Mouse (Mus musculus) cerebellum, adult 11 months (tissue): ENCODE measurements around the gene Gper1.

ENCODE experiments used
- DNase-seq: peaks from one replicate; pipeline ENCODE4 v3.0.0; 2022

Gene Gper1

DNA sequence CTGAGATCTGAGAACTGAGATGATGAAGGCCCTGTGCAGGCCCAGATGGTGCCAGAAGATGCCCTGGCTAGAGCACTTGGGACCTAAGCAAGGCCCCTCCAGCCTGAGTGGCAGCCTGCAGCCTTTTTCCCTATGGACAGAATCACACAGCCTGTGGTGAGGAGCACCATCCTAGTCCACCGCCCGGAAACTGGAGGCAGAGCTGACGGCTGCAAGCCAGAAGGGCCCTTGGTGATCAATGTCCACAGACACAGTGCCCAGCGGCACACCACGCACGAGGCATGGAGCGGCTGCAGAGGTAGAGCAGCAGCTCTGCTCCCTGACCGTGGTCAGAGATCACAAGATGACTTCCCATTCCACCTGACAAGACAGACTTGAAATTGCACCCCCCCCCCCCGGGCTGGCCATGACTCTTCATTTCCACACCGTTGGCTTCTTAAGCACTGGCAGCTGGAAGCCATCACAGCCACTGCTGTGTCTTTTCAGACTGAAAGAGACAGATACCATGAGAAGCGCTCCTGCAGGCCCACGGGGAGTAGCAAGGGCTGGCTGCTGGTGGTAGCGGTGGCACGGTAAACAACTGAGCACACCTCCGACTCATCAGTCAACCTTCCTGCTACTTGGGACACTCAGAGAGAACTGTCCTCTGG lies 11.2 kb upstream of the Gper1 start:
- no peak for DNase-seq

DNA sequence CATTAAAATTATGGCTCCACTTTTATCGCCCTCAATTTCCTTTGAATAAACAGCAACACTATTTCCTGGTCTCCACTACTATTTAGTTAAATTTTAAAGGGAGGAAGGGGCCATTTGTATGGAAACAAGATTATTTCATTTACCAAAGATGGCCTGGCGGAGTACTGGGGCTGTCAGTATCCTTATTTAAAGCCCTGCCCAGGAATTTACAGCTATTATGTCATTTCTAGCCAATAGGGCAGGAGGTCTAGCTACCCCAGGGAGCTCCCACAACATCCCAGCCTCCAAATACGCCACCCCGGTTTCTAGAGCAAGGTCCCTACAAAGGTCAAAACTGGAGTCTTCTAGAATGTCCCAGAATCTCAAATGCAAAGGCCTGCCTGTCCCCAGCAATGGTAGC lies 9.4 kb upstream of the Gper1 start:
- DNase-seq = no peak

DNA sequence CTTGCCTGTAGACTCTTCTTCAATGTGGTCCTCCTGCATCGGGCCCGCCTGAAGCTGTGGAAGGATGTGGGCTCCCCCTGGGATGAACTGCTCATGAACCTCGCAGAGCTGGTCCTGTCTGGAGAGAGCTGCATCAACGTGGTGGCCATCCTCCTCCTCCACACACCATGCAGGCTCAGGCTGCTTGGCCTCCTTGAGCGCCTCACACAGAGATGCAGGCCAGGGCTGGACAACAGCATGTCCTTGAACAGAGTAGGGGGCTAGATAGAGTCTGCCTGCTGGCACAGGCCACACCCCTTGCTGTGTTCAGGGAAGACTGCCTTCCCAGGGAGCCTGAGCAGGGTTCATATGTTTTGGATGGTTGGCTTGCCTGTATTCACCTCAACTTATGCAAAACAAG lies 8.0 kb upstream of the Gper1 start:
- DNase-seq = no peak

DNA sequence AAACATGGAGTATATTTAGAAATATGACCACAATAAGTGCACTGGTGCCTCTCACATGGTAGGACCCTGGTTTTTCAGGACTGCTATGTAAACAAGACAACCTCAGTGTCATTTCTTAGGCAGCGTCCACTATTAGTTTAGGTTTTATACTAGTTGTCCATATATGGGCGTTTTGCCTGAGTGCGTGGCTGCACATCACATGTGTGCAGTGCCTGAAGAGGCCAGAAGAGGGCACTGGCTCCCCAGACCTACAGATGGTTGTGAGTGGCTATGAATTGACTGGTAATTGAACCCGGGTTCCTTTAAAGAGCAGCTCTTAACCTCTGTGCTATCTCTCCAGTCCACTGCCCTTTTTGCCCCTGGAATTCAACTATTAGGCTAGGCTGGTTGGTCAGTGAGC lies 6.0 kb upstream of the Gper1 start:
- no peak for DNase-seq

DNA sequence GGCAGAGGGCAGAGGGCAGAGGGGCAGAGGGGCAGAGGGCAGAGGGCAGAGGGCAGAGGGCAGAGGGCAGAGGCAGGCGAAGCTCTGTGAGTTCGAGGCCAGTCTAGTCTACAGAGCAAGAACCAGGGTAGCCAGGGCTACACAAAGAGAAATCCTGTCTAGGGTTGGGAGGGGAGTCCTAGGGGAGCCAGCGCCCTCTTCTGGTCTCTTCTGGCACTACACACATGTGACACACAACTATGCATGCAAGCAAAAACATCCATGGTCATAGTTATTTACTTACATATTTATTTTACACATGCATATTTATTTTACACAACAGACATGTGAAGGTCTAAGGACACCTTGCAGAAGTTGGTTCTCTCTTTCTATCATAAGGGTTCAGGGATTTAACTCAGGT lies 5.5 kb upstream of the Gper1 start:
- DNase-seq = no peak

DNA sequence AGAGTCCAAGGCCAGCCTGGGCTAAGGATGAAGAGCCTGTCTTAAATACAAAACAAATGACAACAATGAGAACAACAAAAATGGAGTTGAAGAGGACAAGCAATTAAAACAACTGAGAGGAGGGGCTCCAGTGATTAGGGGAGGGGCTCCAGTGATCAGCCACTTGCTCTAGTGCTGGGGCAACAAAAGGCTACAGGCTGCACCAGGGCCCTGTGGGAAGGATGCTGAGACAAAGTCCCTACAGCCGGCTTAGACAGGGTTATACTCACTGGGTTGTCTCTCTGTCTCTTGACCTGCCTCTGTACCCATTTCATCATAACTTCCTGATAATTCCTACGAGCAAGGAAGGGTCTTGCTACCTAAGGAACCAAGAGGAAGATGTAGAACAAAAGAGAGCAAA lies 4.8 kb upstream of the Gper1 start:
- no peak for DNase-seq

DNA sequence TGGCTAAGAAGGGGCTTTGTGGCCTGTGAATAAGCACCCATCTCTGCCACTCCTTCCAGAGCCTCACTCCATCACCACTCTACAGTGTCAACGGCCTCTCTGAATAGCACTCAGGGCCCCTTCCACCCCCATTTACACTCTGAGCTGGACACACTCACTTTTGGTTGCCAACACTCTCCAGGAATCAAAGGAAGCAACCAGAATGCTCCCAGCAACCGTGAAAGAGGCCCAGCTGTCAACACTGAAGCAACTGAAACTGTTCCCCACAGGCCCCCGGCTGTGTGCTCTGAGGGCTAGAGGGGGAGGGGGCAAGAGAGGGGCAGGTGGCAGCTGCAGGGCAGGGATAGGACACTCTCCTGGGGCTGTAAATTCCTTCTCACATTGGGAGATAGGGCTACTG lies 4.3 kb upstream of the Gper1 start:
- DNase-seq = no peak

DNA sequence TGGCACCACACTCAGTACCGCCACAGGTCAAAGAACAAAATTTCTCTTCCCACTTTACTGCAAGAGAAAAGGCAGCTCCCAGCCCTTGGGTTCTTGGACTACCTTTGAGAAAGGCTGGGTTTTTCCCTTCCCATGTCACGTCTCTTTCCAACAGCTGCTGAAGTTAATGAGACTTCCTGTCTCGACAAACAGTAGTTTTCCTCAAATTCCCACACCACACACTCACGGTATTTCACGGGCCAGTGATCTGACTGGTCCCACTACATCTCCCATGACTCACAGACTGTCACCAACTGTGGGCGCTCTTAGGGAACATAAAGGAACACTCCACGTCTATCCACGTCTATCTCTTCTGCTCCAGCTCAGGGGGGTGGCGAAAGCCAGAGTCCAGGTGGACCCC lies 2.2 kb downstream of the Gper1 start:
- no peak for DNase-seq

DNA sequence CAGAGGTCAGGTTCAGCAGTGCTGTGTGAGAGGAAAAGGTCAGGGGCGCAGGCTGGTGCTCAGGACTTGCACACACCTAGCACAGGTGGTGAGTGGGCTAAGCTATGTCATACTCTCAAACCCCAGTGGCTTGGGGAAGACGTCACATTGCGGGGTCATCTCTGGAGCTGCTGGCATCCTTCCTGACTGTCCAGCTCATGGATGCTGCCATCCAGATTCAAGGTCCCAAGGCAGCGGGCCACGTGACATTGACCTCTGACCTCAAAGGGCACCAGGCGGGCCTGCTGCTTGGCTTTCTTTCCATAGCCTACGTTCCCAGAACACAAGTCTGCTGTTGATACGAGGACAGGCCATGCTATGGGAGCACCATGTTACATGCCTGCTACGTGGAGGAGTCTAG lies 4.0 kb downstream of the Gper1 start:
- no peak for DNase-seq

DNA sequence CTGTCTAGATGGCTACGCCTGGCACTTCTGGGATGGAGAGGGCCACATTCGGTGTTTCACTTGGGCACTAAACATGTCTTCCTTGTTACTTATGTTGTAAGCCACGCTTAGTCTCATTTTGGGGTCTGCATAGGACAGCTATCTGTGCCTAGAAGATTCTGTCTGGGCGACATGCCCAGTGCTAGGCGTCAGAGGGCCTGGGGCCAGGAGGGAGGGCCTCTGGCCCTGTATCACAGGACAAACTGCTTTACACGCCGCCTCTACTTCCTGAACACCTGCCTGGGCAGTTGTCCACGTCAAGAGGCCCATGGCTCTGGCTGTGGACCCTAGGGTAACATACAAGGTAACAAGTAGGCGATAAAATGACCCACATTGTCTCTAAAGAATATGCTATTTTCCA lies 5.0 kb downstream of the Gper1 start:
- DNase-seq = no peak

DNA sequence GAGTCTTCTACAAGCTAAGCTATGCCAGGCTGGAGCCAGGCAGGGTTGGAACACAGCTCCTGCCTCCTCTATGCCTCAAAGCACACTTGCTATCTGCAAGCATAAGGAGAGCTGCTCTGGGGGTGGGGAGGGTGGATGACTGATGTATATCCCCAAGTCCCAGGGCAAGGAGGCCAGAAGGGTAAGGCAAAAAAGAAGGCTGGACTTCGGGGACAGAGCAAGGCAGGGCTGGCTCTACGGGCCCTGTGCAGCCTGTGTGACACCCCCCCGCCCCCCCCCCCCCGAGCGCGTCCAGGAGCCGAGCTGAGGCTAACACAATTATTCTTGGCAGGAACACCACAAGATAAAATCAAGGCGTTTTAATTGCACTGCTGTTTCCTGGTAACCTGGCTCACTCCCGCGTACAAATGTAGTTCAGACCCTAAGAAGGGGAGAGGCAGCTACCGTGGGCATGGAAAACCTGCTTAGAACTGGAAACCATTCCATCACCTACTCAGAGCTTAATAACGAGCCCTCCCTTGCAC lies 6.9 kb downstream of the Gper1 start:
- DNase-seq = no peak

DNA sequence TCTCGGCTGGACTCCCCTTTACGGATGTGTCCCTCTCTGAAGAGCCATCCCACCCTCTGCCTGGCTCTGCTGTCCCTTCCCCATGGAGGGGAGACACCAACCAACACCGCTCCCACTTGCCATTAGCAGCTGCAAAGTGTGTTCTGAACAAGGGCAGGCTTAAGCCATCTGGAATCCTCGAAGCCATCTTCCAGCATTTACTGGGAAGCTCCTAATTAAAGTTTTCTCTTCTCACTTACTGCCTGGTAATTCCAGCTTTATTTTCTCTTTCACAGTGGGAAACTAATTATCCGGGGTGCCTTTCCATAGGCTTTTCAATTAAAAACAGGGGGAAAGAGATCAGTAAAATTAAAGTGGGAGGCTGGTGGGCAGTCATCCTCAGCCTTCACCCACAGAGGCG lies 9.4 kb downstream of the Gper1 start:
- no peak for DNase-seq

DNA sequence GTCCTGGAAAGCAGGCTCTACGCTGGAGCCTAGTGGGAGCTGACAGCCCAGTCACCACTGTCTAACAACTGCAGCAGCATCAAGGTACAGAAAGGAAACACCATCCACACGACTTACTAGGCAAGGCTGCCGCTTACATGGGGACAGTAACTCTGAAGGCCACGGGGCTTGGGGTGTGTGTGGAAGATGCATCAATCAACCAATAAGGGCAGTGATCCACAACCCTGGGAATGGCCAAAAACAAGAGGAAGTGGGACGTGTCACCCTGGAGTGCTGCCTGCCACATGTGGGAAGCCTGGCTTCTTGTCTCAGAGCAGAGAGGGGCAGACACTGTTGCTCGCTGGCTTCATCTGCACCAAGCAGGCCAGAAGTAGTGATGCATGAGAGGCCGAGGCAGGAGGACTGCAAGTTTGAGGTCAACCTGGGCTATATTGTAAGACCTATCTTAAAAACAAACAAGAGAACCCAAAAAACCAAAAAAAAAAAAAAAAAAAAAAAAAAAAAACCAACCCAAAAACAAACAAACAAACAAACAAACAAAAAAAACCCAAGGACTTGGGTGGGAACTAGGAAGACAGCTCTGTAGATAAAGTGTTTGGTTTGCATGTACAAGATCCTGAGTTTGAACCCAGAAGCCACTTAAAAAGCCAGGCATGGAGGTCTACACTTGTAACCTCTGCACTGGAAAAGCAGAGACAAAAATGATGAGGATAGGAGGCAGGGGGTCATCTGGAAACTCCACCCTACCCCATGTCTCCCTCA lies 10.0 kb downstream of the Gper1 start:
- DNase-seq = no peak

DNA sequence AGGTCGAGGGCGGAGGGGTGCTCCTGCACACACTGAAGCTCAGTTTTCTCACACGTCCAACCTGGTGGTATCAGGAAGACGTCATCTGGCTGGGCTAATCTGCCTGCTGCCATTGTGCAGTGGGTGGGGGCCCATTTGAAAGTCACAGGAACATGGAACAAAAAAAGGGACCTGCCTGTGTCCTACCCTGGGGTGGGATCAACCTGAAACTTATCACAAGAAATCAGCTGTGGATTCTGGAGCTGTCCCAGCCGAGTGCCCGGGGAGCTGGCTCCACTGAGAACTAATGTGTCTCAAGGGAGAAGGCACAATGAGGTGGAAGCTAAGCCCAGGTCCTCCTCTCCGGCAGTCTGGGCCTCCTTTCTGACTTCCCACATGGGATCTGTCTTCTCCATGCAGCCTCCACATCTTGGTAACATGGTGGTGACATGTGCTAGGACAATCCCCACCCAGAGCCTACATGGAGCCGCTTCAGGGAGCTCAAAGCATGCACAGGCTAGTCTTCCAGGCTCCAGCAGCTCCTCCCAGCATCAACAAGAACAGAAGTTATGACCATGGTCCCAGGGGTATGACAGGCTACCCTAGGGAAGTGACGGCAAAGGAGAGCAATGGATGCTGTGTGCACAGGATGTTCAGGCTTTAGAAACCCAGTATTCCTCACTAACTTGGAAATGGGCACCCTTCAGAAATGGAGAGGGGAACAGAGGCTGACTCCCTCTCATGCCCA lies 11.1 kb downstream of the Gper1 start:
- no peak for DNase-seq

DNA sequence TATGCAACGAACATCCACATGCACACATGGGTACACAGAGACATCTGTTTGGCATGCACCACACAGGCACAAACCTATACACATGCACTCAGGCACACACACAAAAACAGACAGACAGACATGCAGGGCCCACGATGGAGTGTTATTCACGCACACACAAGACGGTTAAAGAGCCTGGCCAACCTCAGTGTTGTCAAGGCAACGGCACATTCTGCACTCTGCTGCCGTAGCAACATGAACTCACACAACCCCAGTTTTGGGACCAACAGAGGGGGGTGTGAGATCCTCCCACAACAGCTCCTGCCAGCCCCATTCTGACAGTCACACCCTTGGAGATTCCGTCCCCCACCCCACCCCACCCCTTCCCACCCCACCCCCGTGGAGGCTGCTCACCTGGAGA lies 12.0 kb downstream of the Gper1 start:
- DNase-seq = no peak

DNA sequence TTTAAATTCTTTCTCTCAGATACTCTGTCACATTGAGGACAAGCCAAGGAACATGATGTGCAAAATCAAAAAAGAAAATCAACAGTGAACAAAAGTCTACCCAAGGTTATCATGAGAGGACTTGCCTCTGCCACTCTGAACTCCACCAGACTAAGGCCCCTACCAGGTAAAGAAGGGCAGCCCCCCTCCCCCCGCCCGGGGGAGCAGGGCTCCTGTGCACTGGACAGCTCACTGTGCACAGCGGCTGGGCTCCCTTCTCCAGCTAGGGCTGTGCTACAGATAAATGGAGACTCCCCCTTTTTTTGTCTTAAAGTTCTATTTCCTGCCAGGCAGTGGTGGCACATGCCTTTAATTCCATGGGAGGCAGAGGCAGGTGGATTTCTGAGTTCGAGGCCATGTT lies 14.8 kb downstream of the Gper1 start:
- no peak for DNase-seq

DNA sequence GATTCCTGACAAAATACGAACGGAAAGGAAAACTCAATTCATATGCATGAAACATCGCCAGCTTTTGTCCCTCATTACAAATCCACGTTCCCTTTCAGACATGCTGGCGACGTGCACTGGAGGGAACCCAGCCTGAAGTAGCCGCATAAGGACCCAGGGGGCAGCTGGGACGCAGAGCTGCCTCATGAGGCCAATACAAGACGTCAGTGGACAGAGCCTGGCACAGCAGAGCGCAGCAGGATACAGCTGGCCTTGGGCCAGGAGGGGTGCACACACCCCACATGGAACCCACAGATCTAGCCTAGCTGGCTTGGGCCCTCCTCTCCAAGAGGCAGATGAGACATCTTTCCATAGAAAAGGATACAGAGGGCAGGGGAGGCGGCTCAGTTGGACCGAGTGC lies 15.5 kb downstream of the Gper1 start:
- DNase-seq = no peak

DNA sequence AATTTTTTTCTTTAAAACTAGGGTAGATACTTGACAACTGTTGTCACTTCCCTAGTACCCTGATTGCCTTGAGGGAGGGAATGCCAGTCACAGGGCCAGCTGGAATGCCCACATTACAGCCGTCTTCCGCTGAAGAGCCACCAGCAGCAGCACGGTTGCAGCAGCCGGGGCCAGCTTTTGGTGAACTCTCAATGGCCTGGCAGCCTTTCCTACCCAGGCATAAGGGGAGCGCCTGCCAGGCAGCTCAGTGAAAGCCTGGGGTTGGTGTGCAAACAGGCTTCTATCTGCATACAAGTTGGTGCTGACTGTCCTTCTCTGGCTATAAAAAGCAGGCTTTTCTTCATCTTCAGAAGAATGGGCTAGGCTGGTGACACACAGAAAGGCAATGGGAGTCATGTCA lies 17.5 kb downstream of the Gper1 start:
- DNase-seq = no peak

DNA sequence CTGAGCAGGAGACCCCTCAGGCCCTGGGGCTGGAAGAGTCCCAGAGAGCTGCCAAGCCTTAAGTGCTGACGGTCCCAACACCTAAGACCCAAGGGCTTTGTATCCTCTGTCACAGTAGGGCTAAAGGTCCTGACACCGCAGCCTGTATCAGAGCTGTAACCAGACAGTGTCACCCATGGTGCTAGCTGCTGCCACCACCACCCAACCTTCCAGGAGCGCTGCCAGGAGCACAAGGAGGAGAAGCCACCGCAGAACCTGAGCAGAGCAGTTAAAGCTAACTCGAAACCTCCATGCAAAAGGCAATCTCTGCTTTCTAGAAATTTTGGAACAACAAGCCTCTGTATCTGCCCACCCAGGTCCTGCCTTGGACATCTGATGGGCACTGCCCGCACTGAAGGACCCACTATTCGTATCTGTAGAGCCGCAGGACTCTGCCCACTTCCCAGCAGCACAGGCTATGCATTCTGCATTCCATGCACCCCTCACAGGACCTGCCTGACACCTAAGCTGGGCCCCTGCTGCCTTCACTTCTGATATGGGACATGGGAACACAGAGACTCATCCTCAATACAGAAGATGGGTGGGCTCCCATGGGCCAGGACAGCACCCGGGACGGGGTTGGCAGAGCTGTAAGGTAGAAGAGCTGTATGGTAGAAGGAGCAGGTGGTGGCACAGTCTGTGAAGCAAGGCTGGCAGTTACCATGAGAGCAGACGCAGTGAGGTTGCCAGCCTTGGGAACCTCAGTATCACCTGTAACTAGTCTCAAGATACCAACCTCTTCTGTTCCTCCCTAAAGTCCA lies 18.2 kb downstream of the Gper1 start:
- no peak for DNase-seq

DNA sequence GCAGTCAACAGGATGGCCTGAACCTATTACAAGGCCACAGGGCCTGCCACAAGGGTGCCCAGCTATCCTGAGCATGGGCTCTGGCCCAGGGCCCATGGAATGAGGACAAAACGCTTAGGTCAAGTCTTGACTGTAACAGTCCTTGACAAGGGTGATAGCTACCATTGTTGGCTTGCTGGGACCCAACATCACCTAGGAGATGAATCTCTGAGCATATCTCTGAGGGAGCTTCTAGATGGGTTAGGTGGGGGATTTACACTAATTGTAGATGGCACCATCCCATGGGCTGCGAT lies 18.7 kb downstream of the Gper1 start:
- no peak for DNase-seq

DNA sequence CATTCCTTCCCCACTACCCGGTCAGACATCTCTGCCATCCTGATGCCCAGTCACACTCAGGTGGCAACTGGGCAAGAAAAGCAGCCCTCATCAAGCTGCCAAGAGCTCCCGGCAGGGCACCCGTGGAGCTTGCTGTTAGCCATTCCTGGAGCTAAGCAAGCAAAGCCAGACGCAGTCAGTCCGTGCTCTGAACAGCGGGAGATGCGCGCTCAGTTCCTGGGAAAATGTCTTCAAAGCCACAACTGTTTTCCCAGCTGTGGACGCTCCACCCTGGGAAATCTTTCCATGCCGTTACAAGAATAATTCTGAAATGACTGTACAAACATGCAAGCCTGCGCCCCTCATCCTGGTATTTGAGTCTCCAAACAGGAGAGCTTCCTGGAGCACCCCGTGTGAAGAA lies 19.5 kb downstream of the Gper1 start:
- no peak for DNase-seq

DNA sequence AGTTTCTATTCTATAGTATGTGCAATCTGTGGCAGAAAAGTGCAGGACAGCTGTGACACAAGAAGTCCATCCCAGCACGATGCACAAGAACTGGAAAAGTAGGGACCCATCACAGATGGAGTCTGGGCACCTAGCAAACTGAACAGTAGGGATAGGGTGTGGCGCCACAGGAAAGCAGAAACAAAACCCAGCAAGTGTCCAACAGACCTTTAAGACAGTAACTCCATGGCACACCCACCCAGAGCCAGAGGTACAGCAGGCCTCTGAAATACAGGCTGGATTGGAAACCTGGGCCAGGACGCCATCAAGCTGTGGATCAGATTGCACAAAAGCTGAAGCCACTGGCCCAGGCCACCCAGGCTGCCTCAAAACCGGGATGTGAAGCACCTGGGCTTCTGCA lies 20.0 kb downstream of the Gper1 start:
- no peak for DNase-seq

DNA sequence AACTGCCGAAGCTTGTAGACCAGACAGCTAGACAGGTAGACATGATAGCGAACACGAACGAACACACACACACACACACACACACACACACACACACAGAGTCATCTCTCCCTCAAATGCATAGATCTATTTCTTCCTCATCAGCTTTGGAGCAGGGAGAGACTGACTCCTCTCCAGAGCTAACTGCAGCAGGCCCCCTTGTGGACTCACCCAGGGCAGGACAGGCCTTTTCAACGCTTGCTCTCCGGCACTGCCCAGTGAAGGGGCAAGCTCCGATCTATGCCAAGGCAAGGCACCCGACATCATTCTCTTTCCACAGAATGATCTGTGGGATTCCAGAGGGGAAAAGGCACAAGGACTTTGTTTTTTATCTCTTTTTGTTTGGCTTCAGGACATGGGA lies 22.3 kb downstream of the Gper1 start:
- DNase-seq = no peak

DNA sequence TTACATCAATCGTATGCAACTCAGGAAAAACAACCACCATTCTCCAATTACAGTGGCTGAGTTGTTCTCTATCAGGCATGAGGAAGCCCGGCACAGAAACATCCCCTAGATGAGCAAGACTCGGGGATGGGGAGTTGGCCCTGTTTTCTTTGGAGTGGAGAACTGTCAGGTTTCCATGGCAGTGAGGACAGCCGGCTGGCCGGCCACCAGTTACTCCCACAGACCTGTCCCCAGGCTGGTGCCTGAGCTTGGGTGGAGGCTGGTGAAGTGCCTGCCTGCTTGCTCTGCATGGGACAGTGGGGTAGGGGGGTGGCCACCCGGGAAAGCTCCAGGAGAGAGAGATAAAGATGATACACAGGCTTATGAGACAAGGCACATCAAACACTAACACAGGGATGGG lies 25.1 kb downstream of the Gper1 start:
- no peak for DNase-seq
